Mouse (Mus musculus): ENCODE data around the gene Golph3.

Golph3 gene

GRCm38 (mm10) chr15:12388726-12389489 lies 67.7 kb downstream of the Golph3 start:
- no peak for DNase-seq

GRCm38 (mm10) chr15:12394758-12395157 lies 73.5 kb downstream of the Golph3 start:
- DNase-seq: no peak

GRCm38 (mm10) chr15:12397032-12397431 lies 75.8 kb downstream of the Golph3 start:
- no peak for DNase-seq

All from kidney, postnatal 25 days (tissue).